8 mouse cellular contexts compared by ENCODE assay signal in the genomic region with DNA sequence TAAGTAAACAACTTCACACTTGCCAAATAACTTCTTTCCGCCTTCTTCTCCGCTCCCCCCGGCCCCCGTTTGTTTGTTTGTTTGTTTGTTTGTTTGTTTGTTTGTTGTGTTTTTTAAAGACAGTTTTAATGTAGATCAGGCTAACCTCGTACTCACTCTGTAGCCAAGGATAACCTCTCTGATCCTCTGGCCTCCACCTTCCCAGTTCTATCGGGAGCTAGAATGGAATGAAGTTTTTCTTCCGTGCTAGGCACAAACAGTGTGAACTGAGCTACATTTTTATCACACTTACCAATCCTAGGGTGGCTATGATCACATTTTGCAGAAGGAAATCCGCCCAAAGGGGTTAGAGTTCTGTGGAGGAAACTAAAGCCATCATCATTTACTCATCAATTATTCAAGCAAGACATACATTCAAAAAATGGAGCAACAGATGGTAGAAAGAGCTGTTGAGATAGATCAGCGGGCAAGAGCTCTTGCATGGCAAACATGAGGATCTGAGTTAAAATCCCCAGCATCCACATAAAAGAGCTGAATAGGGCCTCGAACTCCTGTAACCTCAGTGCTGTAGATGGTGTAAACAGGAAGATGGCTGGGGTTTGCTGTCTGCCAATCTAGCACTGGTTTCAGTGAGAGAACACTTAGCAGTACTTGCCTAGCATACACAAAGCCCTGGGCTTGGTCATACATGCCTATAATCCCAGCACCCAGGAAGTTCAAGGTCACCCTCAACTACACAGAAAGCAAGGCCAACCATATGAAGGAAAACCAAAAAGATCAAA. TPM values are rescaled to one million over a fixed set of nuclear protein-coding genes. Genes with fewer than 3 reads are reported as not detected.
DNase-seq lines count a peak whose midpoint lies in the region; ATAC-seq and TF ChIP-seq lines count a peak whose summit lies in the region.

No protein-coding gene starts in this region.

- no peak overlapping the region for H3K27ac ChIP-seq in kidney, embryonic 16.5 days (ENCODE audit: low read length)
- H3K27ac ChIP-seq in kidney, adult 2 months (ENCODE audit: insufficient read depth, low read depth, low read length) = no peak overlapping the region
- no peak overlapping the region for H3K27ac ChIP-seq in embryonic facial prominence, embryonic 12.5 days
- H3K27ac ChIP-seq in hindbrain, embryonic 15.5 days (replicated peaks) = no peak overlapping the region
- H3K27ac ChIP-seq in midbrain, postnatal 0 days (ENCODE audit: low read depth, low read length) = 0 out of 2 replicates have a peak overlapping the region, but pooled peaks have one; percentile 9

- H3K4me2 ChIP-seq in kidney, embryonic 16.5 days (replicated peaks; ENCODE audit: low read depth, low read length) = peak overlapping the region; percentile 42
- H3K4me2 ChIP-seq in embryonic facial prominence, embryonic 12.5 days (replicated peaks) = peak overlapping the region; percentile 77
- peak overlapping the region; percentile 75 for H3K4me2 ChIP-seq in hindbrain, embryonic 15.5 days
- peak overlapping the region; percentile 82 for H3K4me2 ChIP-seq in midbrain, postnatal 0 days (ENCODE audit: low read depth, low read length, poor library complexity, severe bottlenecking)

- no peaks in the 10 kb centered on the region for H3K36me3 ChIP-seq in kidney, embryonic 16.5 days (ENCODE audit: insufficient read depth, low read length)
- H3K36me3 ChIP-seq in kidney, adult 2 months (ENCODE audit: control insufficient read depth, insufficient read depth, low read length) = no peaks in the 10 kb centered on the region
- no peaks in the 10 kb centered on the region for H3K36me3 ChIP-seq in embryonic facial prominence, embryonic 12.5 days
- no peaks in the 10 kb centered on the region for H3K36me3 ChIP-seq in hindbrain, embryonic 15.5 days
- 0 out of 2 replicates have a peak, but pooled peaks cover 2% of the 10 kb centered on the region for H3K36me3 ChIP-seq in midbrain, postnatal 0 days (ENCODE audit: insufficient read depth, low read length)

- ATAC-seq in kidney, embryonic 16.5 days (ENCODE audit: low FRiP score, low TSS enrichment) = no peak
- no peak for ATAC-seq in embryonic facial prominence, embryonic 12.5 days (ENCODE audit: insufficient number of reproducible peaks, insufficient read depth, low FRiP score, low TSS enrichment)
- ATAC-seq in hindbrain, embryonic 15.5 days (ENCODE audit: low FRiP score, low read depth) = peak; percentile 1; the same call in 1 of the 2 replicates
- no peak for ATAC-seq in midbrain, postnatal 0 days (ENCODE audit: low FRiP score)

- no peak for TF ChIP-seq POLR2A in kidney, adult 2 months (IDR thresholded peaks at IDR 0.05; ENCODE audit: low read depth, low read length)

- H3K9me3 ChIP-seq in kidney, embryonic 16.5 days (ENCODE audit: low read length) = no peaks in the 10 kb centered on the region
- H3K9me3 ChIP-seq in embryonic facial prominence, embryonic 12.5 days = no peaks in the 10 kb centered on the region
- no peaks in the 10 kb centered on the region for H3K9me3 ChIP-seq in hindbrain, embryonic 15.5 days
- no peaks in the 10 kb centered on the region for H3K9me3 ChIP-seq in midbrain, postnatal 0 days (ENCODE audit: low read length)

- WGBS in kidney, embryonic 16.5 days = 51% methylated on average over 10 of the region's 10 CpGs
- WGBS in kidney, adult 2 months = 47% methylated on average over 10 of the region's 10 CpGs
- 53% methylated on average over 10 of the region's 10 CpGs for WGBS in embryonic facial prominence, embryonic 12.5 days
- 46% methylated on average over 10 of the region's 10 CpGs for WGBS in hindbrain, embryonic 15.5 days
- 47% methylated on average over 10 of the region's 10 CpGs for WGBS in midbrain, postnatal 0 days

- TF ChIP-seq CTCF in kidney, adult 2 months (conservative IDR thresholded peaks at IDR 0.05; ENCODE audit: insufficient read depth, insufficient read length, low read depth, low read length) = no peak
- TF ChIP-seq CTCF in midbrain, postnatal 0 days (IDR thresholded peaks at IDR 0.05) = no peak

- 0 out of 2 replicates have a peak, but pooled peaks cover 6% of the 10 kb centered on the region for H3K4me1 ChIP-seq in kidney, embryonic 16.5 days (ENCODE audit: insufficient read depth, low read length)
- H3K4me1 ChIP-seq in kidney, adult 2 months (ENCODE audit: control insufficient read depth, insufficient read depth, low read length) = no peaks in the 10 kb centered on the region; the same call in 1 of the 2 replicates
- H3K4me1 ChIP-seq in embryonic facial prominence, embryonic 12.5 days = 0 out of 2 replicates have a peak, but pooled peaks cover 5% of the 10 kb centered on the region
- peaks cover 11% of the 10 kb centered on the region; the same call in 1 of the 2 replicates for H3K4me1 ChIP-seq in hindbrain, embryonic 15.5 days (replicated peaks)
- H3K4me1 ChIP-seq in midbrain, postnatal 0 days (ENCODE audit: insufficient read depth, low read length) = no peaks in the 10 kb centered on the region

- DNase-seq in kidney, adult 2 months = no peak
- DNase-seq in midbrain, postnatal 0 days (ENCODE audit: low spot score) = no peak
- DNase-seq in B cell, adult 2 months = no peak
- DNase-seq in layer of hippocampus, adult 11-12 months (ENCODE audit: low spot score) = no peak
- DNase-seq in frontal cortex, postnatal 25 days (ENCODE audit: low spot score in 2 of 2) = no peak

- peak overlapping the region; percentile 89 for H3K4me3 ChIP-seq in kidney, embryonic 16.5 days (ENCODE audit: low read length)
- H3K4me3 ChIP-seq in kidney, adult 2 months (ENCODE audit: insufficient read depth, low read depth, low read length) = no peak overlapping the region
- H3K4me3 ChIP-seq in embryonic facial prominence, embryonic 12.5 days = peak overlapping the region; percentile 85
- peak overlapping the region; percentile 51 for H3K4me3 ChIP-seq in hindbrain, embryonic 15.5 days
- peak overlapping the region; percentile 85 for H3K4me3 ChIP-seq in midbrain, postnatal 0 days (ENCODE audit: low read depth, low read length)

- H3K27me3 ChIP-seq in kidney, embryonic 16.5 days (ENCODE audit: insufficient read depth, low read length) = no peaks in the 10 kb centered on the region
- no peaks in the 10 kb centered on the region for H3K27me3 ChIP-seq in kidney, adult 2 months (replicated peaks; ENCODE audit: control insufficient read depth, insufficient read depth, low read length)
- H3K27me3 ChIP-seq in embryonic facial prominence, embryonic 12.5 days = no peaks in the 10 kb centered on the region
- H3K27me3 ChIP-seq in hindbrain, embryonic 15.5 days = no peaks in the 10 kb centered on the region
- H3K27me3 ChIP-seq in midbrain, postnatal 0 days (ENCODE audit: insufficient read depth, low read length) = no peaks in the 10 kb centered on the region

- H3K9ac ChIP-seq in kidney, embryonic 16.5 days (replicated peaks; ENCODE audit: low read length) = 0 out of 2 replicates have a peak overlapping the region, but pooled peaks have one; percentile 4
- no peak overlapping the region for H3K9ac ChIP-seq in embryonic facial prominence, embryonic 12.5 days
- H3K9ac ChIP-seq in hindbrain, embryonic 15.5 days = no peak overlapping the region
- no peak overlapping the region for H3K9ac ChIP-seq in midbrain, postnatal 0 days (replicated peaks; ENCODE audit: low read length, poor library complexity, severe bottlenecking)

RNA-seq across cellular contexts. Expression of a gene that starts 0.7 kb away (rescaled TPM):
- polyA plus RNA-seq in kidney, embryonic 16.5 days (2015; fragmentation: Nextera tagmentation; extraction: Ambion mirVana) = 58.4 and 61.9 TPM in 2 replicates
- 95.8 and 102 TPM in 2 replicates for polyA plus RNA-seq in kidney, adult 2 months (2012; rRNA removed)
- polyA plus RNA-seq in embryonic facial prominence, embryonic 12.5 days (2016; fragmentation: Nextera tagmentation; extraction: Ambion mirVana) = 44.7 and 47.1 TPM in 2 replicates
- polyA plus RNA-seq in hindbrain, embryonic 15.5 days (2015; fragmentation: Nextera tagmentation; extraction: Ambion mirVana) = 84.6 and 86.7 TPM in 2 replicates
- 90.1 and 100 TPM in 2 replicates for total RNA-seq in midbrain, postnatal 0 days (2014; rRNA removed)
- 65.2 and 65.9 TPM in 2 replicates for polyA plus RNA-seq in midbrain, postnatal 0 days (2015; fragmentation: Nextera tagmentation; extraction: Ambion mirVana)

RNA-seq across cellular contexts. Expression of a gene that starts 32.5 kb away (rescaled TPM):
- 390 and 407 TPM in 2 replicates for polyA plus RNA-seq in kidney, embryonic 16.5 days (2015; fragmentation: Nextera tagmentation; extraction: Ambion mirVana)
- 49.9 and 50.7 TPM in 2 replicates for polyA plus RNA-seq in kidney, adult 2 months (2012; rRNA removed)
- polyA plus RNA-seq in embryonic facial prominence, embryonic 12.5 days (2016; fragmentation: Nextera tagmentation; extraction: Ambion mirVana) = 428 and 475 TPM in 2 replicates
- polyA plus RNA-seq in hindbrain, embryonic 15.5 days (2015; fragmentation: Nextera tagmentation; extraction: Ambion mirVana) = 179 and 192 TPM in 2 replicates
- total RNA-seq in midbrain, postnatal 0 days (2014; rRNA removed) = 48.7 and 58.1 TPM in 2 replicates
- 113 and 124 TPM in 2 replicates for polyA plus RNA-seq in midbrain, postnatal 0 days (2015; fragmentation: Nextera tagmentation; extraction: Ambion mirVana)

RNA-seq across cellular contexts. Expression of a gene that starts 41.2 kb away (rescaled TPM):
- polyA plus RNA-seq in kidney, embryonic 16.5 days (2015; fragmentation: Nextera tagmentation; extraction: Ambion mirVana) = 245 and 303 TPM in 2 replicates
- polyA plus RNA-seq in kidney, adult 2 months (2012; rRNA removed) = 291 and 303 TPM in 2 replicates
- 367 and 378 TPM in 2 replicates for polyA plus RNA-seq in embryonic facial prominence, embryonic 12.5 days (2016; fragmentation: Nextera tagmentation; extraction: Ambion mirVana)
- 590 and 595 TPM in 2 replicates for polyA plus RNA-seq in hindbrain, embryonic 15.5 days (2015; fragmentation: Nextera tagmentation; extraction: Ambion mirVana)
- total RNA-seq in midbrain, postnatal 0 days (2014; rRNA removed) = 120 and 158 TPM in 2 replicates
- 607 and 619 TPM in 2 replicates for polyA plus RNA-seq in midbrain, postnatal 0 days (2015; fragmentation: Nextera tagmentation; extraction: Ambion mirVana)
